ENCODE assay signal across 11 mouse cellular contexts in genomic region chr19:44640551-44640950, GRCm38 (mm10).
A peak's percentile ranks its signal among the peaks of the same experiment; 100 is the strongest.
DNase-seq lines count a peak whose midpoint lies in the region; ATAC-seq lines count a peak whose summit lies in the region.
"Had no signal": no experiment of that assay in that cellular context is flagged by ENCODE, and none has a peak within 500 bp of the region (broad histone marks: within the 10 kb centered on the region; RNA-seq: fewer than 3 reads in every experiment).

No protein-coding gene starts in this region.

- H3K9me3 ChIP-seq in limb, embryonic 15.5 days, result no peaks in the 10 kb centered on the region
- H3K9me3 ChIP-seq in stomach, embryonic 16.5 days (replicated peaks; ENCODE audit: control insufficient read depth, low read length), result no peaks in the 10 kb centered on the region

- H3K27me3 ChIP-seq in limb, embryonic 15.5 days, result peaks cover 69% of the 10 kb centered on the region
- H3K27me3 ChIP-seq in stomach, embryonic 16.5 days (ENCODE audit: control insufficient read depth, insufficient read depth, low read length), result peaks cover 42% of the 10 kb centered on the region

- H3K4me3 ChIP-seq in limb, embryonic 15.5 days, result peak overlapping the region; percentile 26; the same call in 1 of the 2 replicates
- H3K4me3 ChIP-seq in stomach, embryonic 16.5 days (replicated peaks; ENCODE audit: low read length), result no peak overlapping the region

- no peak overlapping the region for H3K27ac ChIP-seq in limb, embryonic 15.5 days
- no peak overlapping the region for H3K27ac ChIP-seq in stomach, embryonic 16.5 days (ENCODE audit: low read length)

- 8% methylated on average over 1 of the region's 1 CpGs for WGBS in limb, embryonic 15.5 days
- WGBS in stomach, embryonic 16.5 days, result 0% methylated on average over 1 of the region's 1 CpGs

- DNase-seq in embryo, embryonic 9.5 days (ENCODE audit: extremely low spot score), result peak; percentile 10
- DNase-seq in embryo, embryonic 11 days, result no peak
- peak; percentile 11 for DNase-seq in retina, embryonic 14.5 days (ENCODE audit: low spot score)
- no peak for DNase-seq in retina, postnatal 1 day
- no peak for DNase-seq in testis, postnatal 14 days (ENCODE audit: low spot score)
- no peak for DNase-seq in spleen, adult 12 weeks (ENCODE audit: low spot score)
- DNase-seq: adrenal gland, postnatal 25 days; cerebellum, adult 9-11 months; left cerebral cortex, postnatal 4 days had no signal

- ATAC-seq in limb, embryonic 15.5 days (ENCODE audit: insufficient number of reproducible peaks, low FRiP score, low TSS enrichment, low read depth), result no peak
- ATAC-seq in stomach, embryonic 16.5 days (ENCODE audit: insufficient read depth, low FRiP score), result no peak

- H3K4me2 ChIP-seq in limb, embryonic 15.5 days, result peak overlapping the region; percentile 50
- peak overlapping the region; percentile 30; the same call in 1 of the 2 replicates for H3K4me2 ChIP-seq in stomach, embryonic 16.5 days (ENCODE audit: low read depth, low read length)

- no peak overlapping the region for H3K9ac ChIP-seq in limb, embryonic 15.5 days
- H3K9ac ChIP-seq in stomach, embryonic 16.5 days (ENCODE audit: low read length), result no peak overlapping the region

- peaks cover 6% of the 10 kb centered on the region for H3K4me1 ChIP-seq in limb, embryonic 15.5 days
- H3K4me1 ChIP-seq in stomach, embryonic 16.5 days (ENCODE audit: control insufficient read depth, insufficient read depth, low read length), result no peaks in the 10 kb centered on the region; the same call in 1 of the 2 replicates

- no peaks in the 10 kb centered on the region for H3K36me3 ChIP-seq in limb, embryonic 15.5 days
- H3K36me3 ChIP-seq in stomach, embryonic 16.5 days (ENCODE audit: control insufficient read depth, insufficient read depth, low read length), result no peaks in the 10 kb centered on the region

Comparison
In these comparisons a context has a peak if more than half of its experiments do, and no peak if none do; other contexts are left out.
1. DNase-seq: peak in embryo, embryonic 9.5 days (single experiment) and retina, embryonic 14.5 days (single experiment); none in embryo, embryonic 11 days (single experiment), retina, postnatal 1 day (single experiment), testis, postnatal 14 days (single experiment) and spleen, adult 12 weeks (single experiment).